ENCODE assay signal across 31 mouse cellular contexts in genomic region chr10:70145873-70146272, GRCm38 (mm10). TPM values are rescaled to one million over a fixed set of nuclear protein-coding genes. Genes with fewer than 3 reads are reported as not detected.
"Had no signal": no experiment of that assay in that cellular context is flagged by ENCODE, and none has a peak within 500 bp of the region (broad histone marks: within the 10 kb centered on the region; RNA-seq: fewer than 3 reads in every experiment).

No protein-coding gene starts in this region.

- ATAC-seq: hindbrain, embryonic 16.5 days; inflammation-experienced regulatory T-cells, adult 6 months; intestine, embryonic 15.5 days; intestine, postnatal 0 days; liver, embryonic 12.5 days had no signal

- H3K9me3 ChIP-seq: heart, embryonic 15.5 days; intestine, embryonic 15.5 days; limb, embryonic 13.5 days; limb, embryonic 15.5 days had no signal

- DNase-seq: gastrocnemius, postnatal 14 days; gastrocnemius, postnatal 36 days; heart, adult 11 months; heart, adult 2 months; heart, postnatal 14 days; heart, postnatal 36 days; kidney, adult 18-20 months; kidney, adult 8-10 months; kidney, postnatal 10 days; kidney, postnatal 25 days; kidney, postnatal 4 days; left cerebral cortex, postnatal 4 days had no signal

- H3K27ac ChIP-seq: heart, adult 2 months; heart, embryonic 13.5 days; heart, embryonic 15.5 days; hindbrain, embryonic 12.5 days; hindbrain, embryonic 14.5 days; intestine, embryonic 15.5 days; layer of hippocampus, adult 2 months; left cerebral cortex, adult 2 months; limb, embryonic 13.5 days; limb, embryonic 15.5 days; liver, embryonic 12.5 days; liver, embryonic 14.5 days had no signal

- H3K27me3 ChIP-seq: heart, embryonic 13.5 days; heart, embryonic 15.5 days; hindbrain, embryonic 12.5 days; intestine, embryonic 15.5 days; limb, embryonic 13.5 days; limb, embryonic 15.5 days; liver, embryonic 12.5 days had no signal

- H3K4me3 ChIP-seq: heart, adult 2 months; heart, embryonic 13.5 days; heart, embryonic 15.5 days; hindbrain, embryonic 12.5 days; intestine, embryonic 15.5 days; layer of hippocampus, adult 2 months; left cerebral cortex, adult 2 months; limb, embryonic 13.5 days; limb, embryonic 15.5 days; liver, embryonic 12.5 days had no signal

RNA-seq across cellular contexts. Expression of gene Mrln, which starts 58.6 kb away (rescaled TPM):
- total RNA-seq: hematopoietic stem cell, adult 5-6 weeks; layer of hippocampus, adult 2 months; layer of hippocampus, postnatal 25 days; left cerebral cortex, adult 2 months; left cerebral cortex, postnatal 14 days; liver, adult 2 months had no signal
- polyA plus RNA-seq: heart, postnatal 0 days; inflammation-experienced regulatory T-cells, adult 6 months; intestine, postnatal 0 days; liver, adult 2 months had no signal
